Mouse (Mus musculus): ENCODE data around the gene Creld2. TPM values are rescaled to one million over a fixed set of nuclear protein-coding genes. Genes with fewer than 3 reads are reported as not detected.

The Creld2 gene
- total and polyA plus RNA-seq, 2 experiments from 2014 or later, result 25.4 to 38.2 TPM

- Histone ChIP-seq H3K4me1 (ENCODE audit: insufficient read depth, low read length) (no peaks in the 10 kb centered on the region), H3K9ac (replicated peaks; ENCODE audit: low read length, poor library complexity, severe bottlenecking) (no peak overlapping the region), H3K4me3 (ENCODE audit: low read depth, low read length) (no peak overlapping the region), H3K9me3 (ENCODE audit: low read length) (no peaks in the 10 kb centered on the region), H3K27ac (ENCODE audit: low read depth, low read length) (no peak overlapping the region), H3K27me3 (ENCODE audit: insufficient read depth, low read length) (no peaks in the 10 kb centered on the region), H3K4me2 (ENCODE audit: low read depth, low read length, poor library complexity, severe bottlenecking) (no peak overlapping the region), H3K36me3 (ENCODE audit: insufficient read depth, low read length) (peaks cover 27% of the 10 kb centered on the region)
- no peak for ATAC-seq (ENCODE audit: low FRiP score)
- DNase-seq (ENCODE audit: low spot score), result no peak
- 96% methylated on average over 11 of the region's 11 CpGs for WGBS
- TF ChIP-seq CTCF (IDR thresholded peaks at IDR 0.05), result peak; percentile 54
Measured at GRCm38 (mm10) chr15:88814411-88815047, 4.9 kb upstream of the Creld2 start.

GRCm38 (mm10) chr15:88815196-88815700 lies 4.2 kb upstream of the Creld2 start:
- H3K27ac ChIP-seq (ENCODE audit: low read depth, low read length), result no peak overlapping the region
- H3K9ac ChIP-seq (replicated peaks; ENCODE audit: low read length, poor library complexity, severe bottlenecking), result no peak overlapping the region
- 93% methylated on average over 6 of the region's 6 CpGs for WGBS
- no peak overlapping the region for H3K4me2 ChIP-seq (ENCODE audit: low read depth, low read length, poor library complexity, severe bottlenecking)
- peaks cover 27% of the 10 kb centered on the region for H3K36me3 ChIP-seq (ENCODE audit: insufficient read depth, low read length)
- DNase-seq (ENCODE audit: low spot score) (no peak), ATAC-seq (ENCODE audit: low FRiP score) (no peak)
- TF ChIP-seq CTCF (IDR thresholded peaks at IDR 0.05), result no peak
- no peaks in the 10 kb centered on the region for H3K27me3 ChIP-seq (ENCODE audit: insufficient read depth, low read length)
- H3K4me1 ChIP-seq (ENCODE audit: insufficient read depth, low read length), result peaks cover 2% of the 10 kb centered on the region; the same call in 1 of the 2 replicates
- H3K4me3 ChIP-seq (ENCODE audit: low read depth, low read length), result no peak overlapping the region
- H3K9me3 ChIP-seq (ENCODE audit: low read length), result no peaks in the 10 kb centered on the region

GRCm38 (mm10) chr15:88819906-88820303 lies 459 bp downstream of the Creld2 start:
- H3K27ac ChIP-seq (ENCODE audit: low read depth, low read length), result peak overlapping the region; percentile 70
- no peak for TF ChIP-seq CTCF (IDR thresholded peaks at IDR 0.05)
- H3K4me3 ChIP-seq (ENCODE audit: low read depth, low read length), result peak overlapping the region; percentile 86
- ATAC-seq (ENCODE audit: low FRiP score) (no peak), DNase-seq (ENCODE audit: low spot score) (no peak)
- peaks cover 9% of the 10 kb centered on the region; the same call in 1 of the 2 replicates for H3K4me1 ChIP-seq (ENCODE audit: insufficient read depth, low read length)
- under 1% methylated on average over 23 of the region's 23 CpGs for WGBS
- peaks cover 41% of the 10 kb centered on the region for H3K36me3 ChIP-seq (ENCODE audit: insufficient read depth, low read length)
- H3K4me2 ChIP-seq (ENCODE audit: low read depth, low read length, poor library complexity, severe bottlenecking), result peak overlapping the region; percentile 76
- H3K27me3 ChIP-seq (ENCODE audit: insufficient read depth, low read length), result no peaks in the 10 kb centered on the region
- peak overlapping the region; percentile 77 for H3K9ac ChIP-seq (replicated peaks; ENCODE audit: low read length, poor library complexity, severe bottlenecking)
- no peaks in the 10 kb centered on the region for H3K9me3 ChIP-seq (ENCODE audit: low read length)

GRCm38 (mm10) chr15:88821403-88821802 lies 2.0 kb downstream of the Creld2 start:
- 88% methylated on average over 7 of the region's 7 CpGs for WGBS
- H3K4me1 ChIP-seq (ENCODE audit: insufficient read depth, low read length), result peaks cover 9% of the 10 kb centered on the region; the same call in 1 of the 2 replicates
- no peak overlapping the region for H3K4me3 ChIP-seq (ENCODE audit: low read depth, low read length)
- no peak overlapping the region for H3K27ac ChIP-seq (ENCODE audit: low read depth, low read length)
- no peaks in the 10 kb centered on the region for H3K9me3 ChIP-seq (ENCODE audit: low read length)
- H3K36me3 ChIP-seq (ENCODE audit: insufficient read depth, low read length), result peaks cover 46% of the 10 kb centered on the region
- TF ChIP-seq CTCF (IDR thresholded peaks at IDR 0.05), result no peak
- no peak overlapping the region for H3K4me2 ChIP-seq (ENCODE audit: low read depth, low read length, poor library complexity, severe bottlenecking)
- ATAC-seq (ENCODE audit: low FRiP score) (no peak), DNase-seq (ENCODE audit: low spot score) (no peak)
- H3K9ac ChIP-seq (replicated peaks; ENCODE audit: low read length, poor library complexity, severe bottlenecking), result no peak overlapping the region
- no peaks in the 10 kb centered on the region for H3K27me3 ChIP-seq (ENCODE audit: insufficient read depth, low read length)

- DNase-seq (ENCODE audit: low spot score), result no peak
- Histone ChIP-seq H3K36me3 (ENCODE audit: insufficient read depth, low read length) (peaks cover 53% of the 10 kb centered on the region), H3K9me3 (ENCODE audit: low read length) (no peaks in the 10 kb centered on the region), H3K27ac (ENCODE audit: low read depth, low read length) (no peak overlapping the region), H3K4me1 (ENCODE audit: insufficient read depth, low read length) (peaks cover 9% of the 10 kb centered on the region; the same call in 1 of the 2 replicates), H3K4me3 (ENCODE audit: low read depth, low read length) (no peak overlapping the region), H3K4me2 (ENCODE audit: low read depth, low read length, poor library complexity, severe bottlenecking) (no peak overlapping the region), H3K27me3 (ENCODE audit: insufficient read depth, low read length) (no peaks in the 10 kb centered on the region), H3K9ac (replicated peaks; ENCODE audit: low read length, poor library complexity, severe bottlenecking) (no peak overlapping the region)
- ATAC-seq (ENCODE audit: low FRiP score), result no peak
- WGBS, result 94% methylated on average over 7 of the region's 7 CpGs
- TF ChIP-seq CTCF (IDR thresholded peaks at IDR 0.05), result no peak
Measured at GRCm38 (mm10) chr15:88822513-88822912, 3.1 kb downstream of the Creld2 start.

- H3K4me3 ChIP-seq (ENCODE audit: low read depth, low read length), result no peak overlapping the region
- no peak overlapping the region for H3K27ac ChIP-seq (ENCODE audit: low read depth, low read length)
- peaks cover 9% of the 10 kb centered on the region; the same call in 1 of the 2 replicates for H3K4me1 ChIP-seq (ENCODE audit: insufficient read depth, low read length)
- H3K9me3 ChIP-seq (ENCODE audit: low read length), result no peaks in the 10 kb centered on the region
- no peak overlapping the region for H3K4me2 ChIP-seq (ENCODE audit: low read depth, low read length, poor library complexity, severe bottlenecking)
- ATAC-seq (ENCODE audit: low FRiP score) (no peak), DNase-seq (ENCODE audit: low spot score) (no peak)
- peaks cover 53% of the 10 kb centered on the region for H3K36me3 ChIP-seq (ENCODE audit: insufficient read depth, low read length)
- WGBS, result 90% methylated on average over 5 of the region's 5 CpGs
- no peak for TF ChIP-seq CTCF (IDR thresholded peaks at IDR 0.05)
- H3K9ac ChIP-seq (replicated peaks; ENCODE audit: low read length, poor library complexity, severe bottlenecking), result no peak overlapping the region
- no peaks in the 10 kb centered on the region for H3K27me3 ChIP-seq (ENCODE audit: insufficient read depth, low read length)
Measured at GRCm38 (mm10) chr15:88823376-88823775, 3.9 kb downstream of the Creld2 start.

Data from midbrain, postnatal 0 days (tissue).